Mouse (Mus musculus) MEL (cell line): ENCODE data around the gene Unc93a2. TPM values are rescaled to one million over a fixed set of nuclear protein-coding genes. Genes with fewer than 3 reads are reported as not detected.
"Not testable (repeated sequence)": the region's sequence is repeated elsewhere in the genome, so short reads cannot be mapped to it uniquely, and the experiment has no call there.

Experiments
- DNase-seq: peaks from one replicate; pipeline ENCODE4 v3.0.0; 2011; ENCODE audit warnings: low read depth, low spot score
- H3K27ac ChIP-seq: 2 replicates; pipeline ENCODE4 v1.5.1; 2012; ENCODE audit warnings: low read depth, mild to moderate bottlenecking, control low read depth, low read length, moderate library complexity; ENCODE audit not compliant: control insufficient read depth
- H3K27me3 ChIP-seq, 2 experiments: fragments of 150-350 bp in 1 of 2; sonication (generic) in 1 of 2; 2 replicates each; pipeline ENCODE4 v1.6.1; 2012; ENCODE audit warnings: low read length in 2 of 2, mild to moderate bottlenecking in 2 of 2, improper control_type of control experiment in 1 of 2, moderate library complexity in 1 of 2; ENCODE audit not compliant: insufficient read depth in 2 of 2, control insufficient read depth in 1 of 2
- H3K36me3 ChIP-seq, 2 experiments: 2 replicates each; pipeline ENCODE4 v1.6.1; 2012 to 2014; ENCODE audit warnings: low read length in 2 of 2, improper control_type of control experiment in 1 of 2, inconsistent platforms in 1 of 2, mild to moderate bottlenecking in 1 of 2; ENCODE audit not compliant: insufficient read depth in 2 of 2, control insufficient read depth in 1 of 2
- H3K4me1 ChIP-seq, 2 experiments: fragments of 150-350 bp in 1 of 2; sonication (generic) in 1 of 2; 2 replicates each; pipeline ENCODE4 v1.6.1; 2012; ENCODE audit warnings: low read length in 2 of 2, improper control_type of control experiment in 1 of 2, mild to moderate bottlenecking in 1 of 2; ENCODE audit not compliant: insufficient read depth in 2 of 2, control insufficient read depth in 1 of 2
- H3K4me3 ChIP-seq, 2 experiments: fragments of 150-350 bp in 1 of 2; sonication (generic) in 1 of 2; 2 replicates each; pipeline ENCODE4 v1.5.1; 2012; ENCODE audit warnings: low read depth in 2 of 2, low read length in 2 of 2, mild to moderate bottlenecking in 2 of 2, moderate library complexity in 2 of 2, control low read depth in 1 of 2, improper control_type of control experiment in 1 of 2; ENCODE audit not compliant: control insufficient read depth in 1 of 2, insufficient read depth in 1 of 2
- H3K79me2 ChIP-seq: 2 replicates; pipeline ENCODE4 v1.6.1; 2012; ENCODE audit warnings: mild to moderate bottlenecking, low read length, moderate library complexity; ENCODE audit not compliant: control insufficient read depth, poor library complexity, insufficient read depth
- H3K9ac ChIP-seq: 2 replicates; pipeline ENCODE4 v1.6.1; 2012; ENCODE audit warnings: low read depth, mild to moderate bottlenecking, control low read depth, low read length, moderate library complexity; ENCODE audit not compliant: control insufficient read depth, poor library complexity, severe bottlenecking
- H3K9me3 ChIP-seq: fragments of 150-350 bp; sonication (generic); replicated peaks from 2 replicates; pipeline ENCODE4 v1.6.1; 2012; ENCODE audit warnings: mild to moderate bottlenecking, low read length, improper control_type of control experiment, moderate library complexity; ENCODE audit not compliant: insufficient read depth
- polyA plus RNA-seq, 2 experiments: library from polyadenylated mRNA; stranded (reverse) in 1 of 2; unstranded in 1 of 2; fragments of >175 nt in 1 of 2; fragments of >200 nt in 1 of 2; gene quantifications; 2 replicates each; pipeline versions ENCODE4 v1.2.1 to v1.2.4; 2012; ENCODE audit warnings: low replicate concordance in 2 of 2, low read depth in 1 of 2; ENCODE audit not compliant: insufficient read length in 2 of 2, insufficient read depth in 1 of 2, missing spikeins in 1 of 2
- total RNA-seq: library from RNA; depleted of rRNA; stranded (reverse); fragments of 300-350 nt; gene quantifications from 2 replicates; pipeline ENCODE4 v1.2.3, GENCODE M21; 2012

Gene Unc93a2
- total and polyA plus RNA-seq, 3 experiments: not detected

GRCm38 (mm10) chr17:7398198-7398847 is 13.1 kb upstream of the Unc93a2 start:
- H3K27me3 ChIP-seq, H3K36me3 ChIP-seq, DNase-seq, H3K9ac ChIP-seq, H3K27ac ChIP-seq, H3K4me3 ChIP-seq, H3K79me2 ChIP-seq, H3K4me1 ChIP-seq, H3K9me3 ChIP-seq: not testable (repeated sequence)

DNA sequence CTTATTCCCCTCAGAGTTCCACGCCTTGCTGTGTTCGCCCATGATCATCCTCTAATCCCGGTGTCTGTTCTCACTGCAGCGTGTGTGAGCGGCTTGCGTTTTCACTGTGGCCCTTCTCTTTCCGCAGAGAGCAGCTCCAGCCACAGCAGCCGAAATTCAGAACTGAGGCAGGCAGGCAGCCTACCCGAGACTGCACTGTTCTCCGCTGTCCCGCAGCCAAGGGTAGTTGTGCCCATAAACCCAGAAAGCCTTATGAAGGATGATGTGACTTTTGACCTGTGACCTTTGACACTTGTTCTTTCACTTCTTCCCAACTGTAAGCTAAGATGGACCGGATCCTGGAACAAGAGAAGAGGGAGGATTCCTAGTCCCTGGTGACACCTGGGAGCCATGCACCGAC is 11.8 kb upstream of the Unc93a2 start:
- H3K27me3 ChIP-seq, H3K79me2 ChIP-seq, H3K4me3 ChIP-seq, H3K9me3 ChIP-seq, DNase-seq, H3K4me1 ChIP-seq, H3K36me3 ChIP-seq, H3K27ac ChIP-seq, H3K9ac ChIP-seq: not testable (repeated sequence)

DNA sequence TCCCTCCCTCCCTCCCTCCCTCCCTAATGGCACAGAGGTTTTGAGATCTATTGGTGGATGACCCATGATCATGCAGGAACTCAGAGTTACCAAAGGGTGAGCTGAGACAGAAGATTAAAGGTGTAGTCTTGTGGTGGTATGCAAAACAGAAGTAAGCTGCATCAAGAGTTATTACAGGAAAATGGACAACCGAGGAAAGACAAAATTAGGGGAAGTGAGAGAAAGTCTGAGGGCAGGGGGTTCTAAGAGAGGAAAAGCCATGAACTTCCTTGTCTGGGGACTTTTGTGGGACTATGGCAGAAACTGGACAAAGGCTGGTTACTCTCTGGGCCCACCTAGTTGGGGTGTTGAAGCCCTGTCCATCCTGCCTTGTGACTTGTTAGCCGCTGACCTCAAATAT is 11.0 kb upstream of the Unc93a2 start:
- H3K4me3 ChIP-seq, H3K9ac ChIP-seq, DNase-seq, H3K9me3 ChIP-seq, H3K27me3 ChIP-seq, H3K4me1 ChIP-seq, H3K79me2 ChIP-seq, H3K36me3 ChIP-seq, H3K27ac ChIP-seq: not testable (repeated sequence)

DNA sequence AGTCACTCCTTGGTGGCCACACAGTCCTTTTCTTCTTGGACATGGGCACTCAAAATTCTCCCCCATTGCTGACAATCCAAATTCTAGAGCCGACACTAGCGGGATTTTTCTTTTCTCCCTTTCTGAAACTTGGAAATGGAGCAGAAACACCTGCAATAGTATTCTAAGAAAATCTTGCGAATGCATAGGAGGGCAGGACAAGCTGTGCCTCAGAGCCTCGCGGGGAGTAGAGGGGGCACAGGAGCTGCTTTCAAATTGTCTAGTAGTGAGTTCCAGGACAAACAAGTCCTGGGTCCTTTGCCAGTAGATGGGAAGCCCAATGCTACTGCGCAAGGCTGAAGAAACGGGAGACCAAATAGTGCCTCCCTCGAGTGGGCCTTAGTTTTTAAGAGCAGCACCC is 10.4 kb upstream of the Unc93a2 start:
- H3K79me2 ChIP-seq, H3K4me3 ChIP-seq, DNase-seq, H3K36me3 ChIP-seq, H3K4me1 ChIP-seq, H3K27me3 ChIP-seq, H3K9me3 ChIP-seq, H3K9ac ChIP-seq, H3K27ac ChIP-seq: not testable (repeated sequence)

DNA sequence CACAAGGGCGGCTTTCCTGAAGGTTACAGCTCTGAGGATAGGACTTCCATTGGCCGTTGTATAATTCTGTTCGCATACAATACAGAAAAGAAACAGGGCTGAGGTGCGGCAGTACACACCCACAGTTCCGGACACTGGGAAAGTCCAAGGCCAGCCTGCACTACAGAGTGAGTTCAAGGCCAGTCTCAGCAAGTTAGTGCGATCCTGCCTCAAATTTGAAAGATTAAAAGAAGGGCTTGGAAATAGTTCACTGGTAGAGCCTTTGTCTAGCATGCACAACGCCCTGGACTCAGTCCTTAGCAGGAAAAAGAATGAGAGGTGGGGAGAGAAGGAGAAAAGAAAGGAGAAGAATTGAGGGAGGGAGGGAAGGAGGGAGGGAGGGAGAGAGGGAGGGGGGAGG is 9.9 kb upstream of the Unc93a2 start:
- H3K9me3 ChIP-seq, H3K36me3 ChIP-seq, DNase-seq, H3K79me2 ChIP-seq, H3K27ac ChIP-seq, H3K9ac ChIP-seq, H3K4me3 ChIP-seq, H3K4me1 ChIP-seq, H3K27me3 ChIP-seq: not testable (repeated sequence)

DNA sequence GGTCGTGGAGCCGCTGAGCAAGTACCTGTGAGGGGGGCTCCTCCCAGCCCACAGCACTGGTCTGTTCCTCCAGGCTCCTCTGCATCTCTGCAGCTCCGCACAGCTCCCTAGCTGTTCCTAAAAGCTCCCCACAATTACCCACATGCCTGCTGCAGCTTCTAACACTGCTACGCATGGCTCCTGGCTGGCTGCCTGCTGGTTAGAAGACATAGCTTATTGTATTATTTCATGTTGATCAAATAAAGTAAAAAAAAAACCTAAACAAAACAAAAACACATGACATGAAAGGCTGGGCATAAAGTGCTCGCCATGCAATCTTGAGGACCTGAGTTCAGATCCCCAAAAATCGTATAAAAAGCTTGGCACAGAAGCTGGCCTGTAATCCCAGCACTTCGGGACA is 4.6 kb upstream of the Unc93a2 start:
- DNase-seq, H3K79me2 ChIP-seq, H3K27me3 ChIP-seq: not testable (repeated sequence)

DNA sequence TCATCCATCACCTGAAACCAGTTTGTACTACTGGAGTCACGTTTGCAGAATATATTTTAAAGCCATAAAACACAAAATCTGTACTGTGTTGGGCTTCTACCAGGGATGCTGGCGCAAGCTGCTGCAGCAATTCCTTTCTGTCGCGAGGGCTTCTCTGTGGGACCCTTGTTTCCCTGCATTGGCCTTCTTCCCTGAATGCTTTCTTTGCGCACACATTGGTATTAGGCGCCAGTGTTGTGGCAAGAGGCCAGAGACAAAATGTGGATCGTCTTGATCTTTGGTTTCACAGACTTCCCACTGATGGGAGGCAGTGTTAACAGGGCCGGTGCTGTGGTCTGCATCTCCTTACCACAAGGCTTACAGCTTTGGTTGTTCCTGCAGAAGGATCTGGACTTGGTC is 3.7 kb upstream of the Unc93a2 start:
- not testable (repeated sequence) for H3K9ac ChIP-seq, H3K9me3 ChIP-seq, H3K79me2 ChIP-seq, H3K27me3 ChIP-seq, DNase-seq, H3K36me3 ChIP-seq, H3K4me3 ChIP-seq, H3K4me1 ChIP-seq, H3K27ac ChIP-seq

More for the DNA sequence above, 4.6 kb upstream of the Unc93a2 start:
- H3K36me3 ChIP-seq, H3K4me3 ChIP-seq, H3K27ac ChIP-seq, H3K4me1 ChIP-seq, H3K9me3 ChIP-seq, H3K9ac ChIP-seq: not testable (repeated sequence)
